Mouse (Mus musculus) spleen, adult 10 weeks (tissue): ENCODE results near the gene Ppa1. TPM values are rescaled to one million over a fixed set of nuclear protein-coding genes. Genes with fewer than 3 reads are reported as not detected.

Experiments used
- polyA plus RNA-seq: library from polyadenylated mRNA; stranded (reverse); fragments of 350-450 nt; fragmentation: Illumina TruSeq; extraction: RNeasy Lipid Tissue Mini Kit (QIAGEN cat#74804); gene quantifications from one replicate; pipeline ENCODE4 v1.2.3, GENCODE M21; 2015; ENCODE audit warnings: low replicate concordance; ENCODE audit not compliant: insufficient read depth

Ppa1 gene
- 33.8 TPM for polyA plus RNA-seq

GRCm38 (mm10) chr10:61647790-61648736 lies at the start of gene Ppa1:
Gene Ppa1 (plus strand): TSS chr10:61648552.

GRCm38 (mm10) chr10:61680015-61680913 lies 31.9 kb downstream of the Ppa1 start, which contains the start of gene Sar1a:
Gene Sar1a (plus strand): TSS chr10:61680299.

GRCm38 (mm10) chr10:61694870-61695670 lies 46.7 kb downstream of the Ppa1 start, which contains the start of gene Tysnd1:
Gene Tysnd1 (plus strand): TSS chr10:61695514.

GRCm38 (mm10) chr10:61714771-61715461 lies 66.6 kb downstream of the Ppa1 start, which contains the start of gene Aifm2:
Gene Aifm2 (plus strand): TSS chr10:61715263.

Other genes starting within 250 kb of the Ppa1 start
- gene Nodal, start 230.6 kb upstream of the Ppa1 start, polyA plus RNA-seq, result 0.11 TPM
- gene Eif4ebp2, start 195.9 kb upstream of the Ppa1 start, polyA plus RNA-seq, result 99.6 TPM
- 5.6 TPM for gene Lrrc20, start 172.8 kb upstream of the Ppa1 start, polyA plus RNA-seq
- not detected for gene Npffr1, start 53.1 kb upstream of the Ppa1 start, polyA plus RNA-seq
- 168 TPM for gene Sar1a, start 31.7 kb downstream of the Ppa1 start, polyA plus RNA-seq
- 8.8 TPM for gene Tysnd1, start 47.0 kb downstream of the Ppa1 start, polyA plus RNA-seq
- gene Aifm2, start 66.7 kb downstream of the Ppa1 start, polyA plus RNA-seq, result 2.7 TPM
- gene H2afy2, start 135.6 kb downstream of the Ppa1 start, polyA plus RNA-seq, result 1.4 TPM